Mouse (Mus musculus): ENCODE measurements around the gene Bco1.

The Bco1 gene

DNA sequence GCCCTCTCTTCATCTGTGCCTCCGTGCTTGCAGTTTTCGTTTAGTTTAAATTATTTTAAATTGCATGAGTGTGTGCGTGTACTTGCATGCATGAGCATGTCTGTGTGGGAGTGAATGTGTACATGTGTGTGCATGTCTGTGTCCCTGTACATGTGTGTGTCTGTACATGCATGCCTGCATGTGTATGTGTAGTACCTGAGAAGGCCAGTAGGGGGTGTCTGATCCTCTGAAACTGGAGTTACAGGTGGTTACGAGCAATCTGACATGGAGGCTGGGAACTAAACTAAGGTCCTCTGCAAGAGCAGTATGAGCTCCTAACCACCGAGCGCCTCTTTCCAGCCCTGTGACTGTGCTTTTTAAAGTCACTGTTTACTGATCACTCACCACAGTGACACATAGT, 52.9 kb downstream of the Bco1 start:
- no peak for DNase-seq (ENCODE audit: low spot score)

DNA sequence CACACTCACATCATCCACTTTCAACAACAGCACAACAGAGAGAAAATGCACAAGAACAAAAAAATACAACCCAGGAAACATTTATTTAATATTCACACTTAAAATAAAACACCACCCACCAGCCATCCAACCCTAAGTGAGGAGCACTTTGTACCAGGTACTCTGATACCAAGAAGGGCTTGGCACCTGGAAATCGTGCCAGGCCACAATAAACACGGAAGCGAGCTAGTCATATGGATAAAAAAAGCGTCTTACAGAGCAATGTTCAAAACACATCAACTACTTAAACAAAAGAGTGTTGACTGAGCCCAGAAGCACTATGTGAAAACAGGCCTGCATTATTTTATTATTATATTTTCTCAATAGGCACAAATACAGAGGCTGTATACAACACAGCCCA, 60.5 kb downstream of the Bco1 start:
- DNase-seq (ENCODE audit: low spot score): no peak

DNA sequence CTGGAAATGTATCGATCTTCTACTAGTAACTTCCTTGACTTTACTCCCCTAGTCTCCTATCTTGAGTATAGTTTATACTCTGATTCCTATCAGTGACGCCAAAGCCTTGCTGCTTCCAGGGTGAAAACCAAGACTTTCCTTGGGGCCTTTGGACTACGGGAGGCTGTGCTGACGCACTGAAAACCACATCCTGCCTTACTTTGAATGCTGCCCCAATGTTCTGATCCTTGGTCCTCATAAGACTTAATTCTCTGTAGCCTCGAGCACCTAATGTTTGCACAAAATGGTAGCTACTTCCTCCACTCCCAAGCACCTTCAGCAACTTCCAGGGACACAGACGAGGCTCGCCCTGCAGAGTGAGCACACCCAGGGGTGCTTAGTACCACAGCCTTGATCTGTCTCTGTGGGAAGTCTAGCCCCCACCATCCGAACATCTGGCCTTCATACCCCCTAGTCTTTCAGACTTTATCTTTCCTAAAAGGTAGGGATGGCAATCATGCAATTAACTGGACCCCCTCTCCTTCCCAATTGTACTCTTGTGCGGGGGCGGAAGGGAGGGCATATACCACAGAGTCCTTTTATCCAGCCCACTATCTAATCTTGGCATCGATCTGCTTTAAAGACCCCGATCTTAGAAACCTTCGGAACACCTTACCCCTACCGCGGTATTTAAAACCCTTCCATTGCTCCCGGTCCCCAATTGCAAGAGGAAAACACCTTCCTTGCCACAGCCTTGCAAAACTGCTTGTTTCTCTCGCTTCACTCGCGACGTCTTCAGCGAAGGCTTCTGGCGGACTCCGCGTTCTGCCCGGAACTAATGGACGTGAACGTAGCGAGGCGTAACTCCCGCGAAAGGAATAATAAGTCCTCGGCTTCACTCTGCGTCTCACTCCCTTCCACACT, 61.5 kb downstream of the Bco1 start:
- DNase-seq (ENCODE audit: low spot score): no peak

DNA sequence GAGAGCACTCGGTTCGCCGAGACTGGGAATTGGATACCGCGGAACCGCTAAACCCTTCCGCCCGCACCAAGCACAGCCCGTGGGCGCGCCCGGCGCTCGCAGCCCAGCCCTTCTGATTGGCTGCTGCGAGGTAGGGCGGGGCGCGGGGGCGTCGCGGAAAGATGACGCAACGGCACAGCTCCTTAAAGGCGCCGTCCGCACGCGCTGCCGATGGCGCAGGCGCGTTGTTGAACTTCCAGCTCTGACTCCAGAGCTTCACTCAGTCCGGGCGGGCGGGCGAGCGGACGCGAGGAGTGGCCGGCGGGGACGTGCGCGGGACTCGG, 62.1 kb downstream of the Bco1 start:
- DNase-seq (ENCODE audit: low spot score): peak; percentile 95

DNA sequence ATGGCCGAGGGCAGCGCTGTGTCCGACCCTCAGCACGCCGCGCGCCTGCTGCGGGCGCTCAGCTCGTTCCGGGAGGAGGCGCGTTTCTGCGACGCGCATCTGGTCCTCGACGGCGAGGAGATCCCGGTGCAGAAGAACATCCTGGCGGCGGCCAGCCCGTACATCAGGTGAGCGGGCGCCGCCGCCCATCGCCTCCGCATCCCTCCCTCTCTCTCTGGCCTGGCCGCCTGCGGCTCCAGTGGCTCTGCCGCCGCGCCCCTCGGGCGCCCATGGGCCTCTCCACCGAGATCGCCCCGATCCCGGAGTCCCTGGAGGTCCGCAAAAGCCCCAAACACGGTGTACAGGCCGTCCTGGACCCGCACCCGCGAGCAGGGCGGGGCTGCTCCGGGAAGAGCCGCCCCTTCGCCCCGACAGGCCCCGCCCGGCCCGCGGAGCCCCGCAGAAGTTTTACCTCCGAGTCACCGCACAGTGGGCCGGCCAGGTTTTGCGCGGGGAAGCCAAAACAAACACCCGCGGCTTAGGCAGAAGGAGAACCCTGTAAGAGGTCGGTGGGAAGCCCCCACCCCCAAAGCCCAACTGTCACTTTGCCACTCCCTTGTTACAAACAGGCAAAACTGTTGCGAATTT, 62.6 kb downstream of the Bco1 start, which contains the start of gene Gan:
TSS of gene Gan (plus strand) at position 1 of the 627 bp plus-strand sequence.
- peak; percentile 26 for DNase-seq (ENCODE audit: low spot score)

DNA sequence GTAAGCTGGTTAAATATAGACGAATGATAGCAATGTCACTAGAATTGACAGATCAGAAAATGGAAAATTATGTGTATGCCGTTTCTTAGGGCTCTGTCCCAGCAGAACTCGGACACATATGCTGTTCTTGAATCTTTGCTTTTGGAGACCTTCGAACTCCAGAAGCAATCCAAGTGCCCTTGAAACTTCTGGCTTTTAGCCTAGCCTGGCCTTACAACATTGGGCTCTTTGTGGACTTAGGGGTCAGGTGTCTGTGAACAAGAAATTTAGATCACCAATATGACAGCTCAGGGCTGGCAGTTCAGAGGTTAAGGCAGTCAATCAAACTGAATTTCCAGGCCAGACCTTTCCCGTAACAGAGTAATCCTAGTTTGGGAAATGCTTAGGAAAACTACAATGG, 63.4 kb downstream of the Bco1 start:
- DNase-seq (ENCODE audit: low spot score): peak; percentile 23

DNA sequence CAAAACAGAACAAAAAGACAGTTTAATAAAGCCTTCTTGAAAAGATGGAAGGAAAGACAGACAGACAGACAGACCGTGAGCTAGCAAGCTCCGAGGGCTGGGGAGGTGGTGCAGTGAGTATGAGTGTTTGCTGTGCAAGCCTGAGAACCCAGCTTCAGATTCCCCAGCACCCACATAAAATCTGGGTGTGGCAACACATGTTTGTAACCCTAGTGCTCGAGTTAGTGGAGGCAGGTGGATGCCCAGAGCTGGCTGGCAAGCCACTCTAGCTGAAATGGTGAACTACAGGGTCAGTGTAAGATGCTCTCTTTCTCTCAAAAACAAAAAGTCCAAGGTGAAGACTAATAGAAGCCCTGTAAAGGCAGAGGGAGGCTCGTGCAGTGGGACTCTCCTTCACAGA, 69.3 kb downstream of the Bco1 start:
- no peak for DNase-seq (ENCODE audit: low spot score)

DNA sequence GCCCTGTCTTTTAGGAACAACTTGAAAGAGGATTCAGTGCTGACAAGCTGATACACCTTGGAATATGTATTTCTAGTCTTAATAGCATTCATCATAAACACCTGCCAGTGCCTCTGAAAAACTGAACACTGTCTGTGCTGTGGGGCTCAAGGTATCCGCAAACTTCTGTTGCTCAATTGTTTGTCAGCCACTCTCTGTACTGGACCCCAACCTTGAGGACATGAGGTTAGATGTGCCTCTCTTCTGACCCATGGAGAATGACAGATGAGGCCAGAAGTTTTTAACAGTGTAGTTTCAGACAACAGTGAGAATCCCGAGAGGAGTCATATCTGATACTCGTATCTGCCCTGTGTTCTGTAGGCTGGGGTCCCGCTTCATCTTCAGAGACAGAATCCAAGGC, 69.9 kb downstream of the Bco1 start:
- no peak for DNase-seq (ENCODE audit: low spot score)

DNA sequence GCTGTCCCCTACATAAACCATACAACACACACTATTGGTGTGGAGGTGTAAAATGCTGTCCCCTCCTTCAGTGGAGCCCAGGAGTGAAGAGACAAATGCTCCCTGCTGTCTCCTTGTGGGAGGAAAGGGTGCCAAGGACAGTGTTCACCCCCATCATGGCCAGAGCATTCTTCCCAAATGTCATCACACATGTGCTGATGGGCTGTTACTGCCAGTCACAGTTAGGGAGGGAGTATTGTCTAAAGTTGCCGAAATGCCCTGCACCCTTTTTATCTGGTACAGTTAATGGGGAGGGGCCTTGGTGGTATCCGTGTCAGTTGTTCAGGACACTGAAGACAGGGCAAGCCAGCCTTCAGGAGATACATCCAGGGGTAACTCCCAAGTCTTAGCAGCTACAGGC, 70.9 kb downstream of the Bco1 start:
- DNase-seq (ENCODE audit: low spot score): no peak

DNA sequence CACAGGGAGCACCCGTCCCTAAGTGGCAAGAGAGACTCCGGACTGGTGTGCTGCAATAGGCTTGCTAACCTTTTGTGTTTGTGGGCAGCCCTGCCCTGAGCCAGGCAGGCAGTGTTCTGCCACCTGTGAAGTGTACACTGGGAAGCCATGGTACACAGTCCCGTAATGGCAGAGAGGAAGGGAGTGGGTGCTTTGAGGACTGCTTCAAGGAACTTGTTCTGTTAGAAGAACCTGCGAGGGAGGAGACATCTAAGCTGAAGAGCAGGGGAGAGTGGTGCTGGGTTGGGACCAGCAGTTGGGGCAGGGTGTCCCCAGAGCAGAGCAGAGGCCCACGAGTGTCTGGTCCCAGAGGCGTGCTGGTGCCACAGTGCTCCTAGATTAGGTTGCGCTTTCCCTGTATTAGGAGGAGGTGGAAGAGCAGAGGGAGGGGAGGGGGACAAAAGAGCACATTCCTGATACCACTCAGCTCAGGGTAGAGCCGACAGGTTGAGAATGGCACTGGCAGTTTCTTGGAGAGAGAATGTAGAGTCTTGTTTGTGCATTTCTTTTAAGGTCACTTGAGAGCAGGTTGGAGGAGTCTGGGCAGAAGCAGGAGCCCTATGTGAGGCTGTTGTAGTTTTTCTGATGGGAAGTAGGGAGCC, 71.7 kb downstream of the Bco1 start:
- no peak for DNase-seq (ENCODE audit: low spot score)

DNA sequence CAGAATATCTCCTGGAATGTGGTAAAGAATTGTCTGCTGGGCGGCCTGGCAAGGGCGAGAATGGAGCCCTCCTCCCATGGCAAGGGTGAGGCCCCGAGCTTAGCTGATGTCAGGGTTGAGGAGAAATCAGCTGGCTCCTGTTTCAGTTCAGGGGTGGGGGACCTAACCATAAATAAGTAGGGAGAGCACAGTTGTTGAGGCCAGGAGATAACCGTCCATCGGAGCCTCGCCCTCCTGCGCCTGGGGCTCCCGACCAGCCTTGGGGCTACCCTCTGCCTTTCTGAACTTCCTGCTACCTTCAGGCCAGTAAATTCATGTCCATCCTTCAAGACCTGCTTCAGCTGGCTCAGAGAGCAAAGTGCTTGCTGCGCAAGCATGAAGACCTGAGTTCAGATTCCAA, 72.7 kb downstream of the Bco1 start:
- no peak for DNase-seq (ENCODE audit: low spot score)

DNA sequence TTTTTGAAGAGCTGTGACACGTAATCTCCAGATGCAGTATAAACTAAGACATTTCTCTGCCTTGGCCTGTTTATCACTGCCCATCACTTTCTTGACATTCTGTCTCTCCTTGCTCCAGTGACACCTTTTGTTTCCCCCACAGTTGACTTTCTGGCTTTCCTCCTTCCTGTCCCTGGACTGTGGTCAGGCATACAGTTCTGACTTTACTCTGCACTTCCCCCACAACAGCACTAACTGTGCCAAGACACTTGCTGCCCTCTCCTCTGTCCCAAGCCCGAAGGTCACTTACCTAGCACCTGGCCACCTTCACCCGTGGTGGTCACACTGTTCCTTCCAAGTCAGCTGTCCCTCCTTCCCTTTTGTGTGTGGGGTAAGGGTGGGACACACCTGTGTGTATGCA, 76.2 kb downstream of the Bco1 start:
- no peak for DNase-seq (ENCODE audit: low spot score)

DNA sequence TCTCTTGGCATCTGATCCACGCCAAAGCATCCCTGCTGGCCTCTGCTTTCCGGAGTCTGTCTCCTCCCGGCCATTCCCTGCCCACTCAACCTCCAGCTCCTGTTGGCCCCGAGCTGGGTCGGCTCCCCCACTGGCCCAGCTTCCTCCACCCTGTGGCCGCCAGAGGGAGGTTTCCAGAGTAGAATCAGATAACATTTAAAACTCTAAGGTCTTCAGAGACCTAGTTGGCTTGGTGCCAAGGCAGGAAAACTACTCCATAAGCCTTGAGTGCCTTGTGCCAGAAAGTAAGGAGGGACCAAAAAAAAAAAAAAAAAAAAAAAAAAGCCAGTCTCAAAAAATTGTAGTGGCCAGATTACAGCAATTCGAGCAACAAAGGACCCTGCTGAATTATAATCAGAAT, 77.2 kb downstream of the Bco1 start:
- no peak for DNase-seq (ENCODE audit: low spot score)

DNA sequence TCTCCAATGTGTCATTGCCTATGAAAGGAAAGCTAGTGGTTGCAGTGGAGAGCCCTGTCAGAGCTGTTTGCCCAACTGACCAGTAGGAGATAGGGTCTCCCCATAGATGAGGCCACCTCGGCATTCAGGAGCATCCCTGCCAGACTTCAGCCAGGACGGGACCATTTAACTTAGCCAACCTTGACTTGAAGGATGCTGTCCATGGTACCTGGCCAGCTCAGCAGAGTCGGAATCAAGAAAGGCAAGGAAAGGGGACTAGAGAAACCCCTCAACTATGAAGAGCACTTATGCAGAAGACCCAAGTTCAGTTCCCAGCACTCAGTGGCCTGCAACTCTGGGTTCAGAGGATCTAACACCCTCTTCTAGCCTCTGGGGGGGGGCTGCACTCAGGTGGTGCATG, 78.0 kb downstream of the Bco1 start:
- no peak for DNase-seq (ENCODE audit: low spot score)

DNA sequence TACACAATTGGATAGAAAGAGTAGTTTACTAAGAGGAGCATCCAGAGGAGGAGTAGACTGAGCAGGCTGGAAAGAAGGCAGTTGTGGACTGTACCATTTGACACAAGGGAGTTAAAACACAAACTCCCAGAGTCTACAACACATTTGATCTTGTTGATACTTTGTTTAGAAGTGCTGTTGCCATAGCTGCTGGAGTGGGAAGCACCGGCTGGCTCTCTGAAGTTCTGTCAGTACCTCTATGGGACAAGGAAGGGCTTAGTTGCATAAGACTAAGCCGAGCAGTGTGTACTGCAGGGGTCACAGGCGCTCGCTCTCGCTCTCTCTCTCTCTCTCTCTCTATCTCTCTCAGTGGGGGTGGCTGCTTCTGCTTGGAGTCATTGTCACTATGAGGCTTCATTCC, 78.9 kb downstream of the Bco1 start:
- no peak for DNase-seq (ENCODE audit: low spot score)

DNA sequence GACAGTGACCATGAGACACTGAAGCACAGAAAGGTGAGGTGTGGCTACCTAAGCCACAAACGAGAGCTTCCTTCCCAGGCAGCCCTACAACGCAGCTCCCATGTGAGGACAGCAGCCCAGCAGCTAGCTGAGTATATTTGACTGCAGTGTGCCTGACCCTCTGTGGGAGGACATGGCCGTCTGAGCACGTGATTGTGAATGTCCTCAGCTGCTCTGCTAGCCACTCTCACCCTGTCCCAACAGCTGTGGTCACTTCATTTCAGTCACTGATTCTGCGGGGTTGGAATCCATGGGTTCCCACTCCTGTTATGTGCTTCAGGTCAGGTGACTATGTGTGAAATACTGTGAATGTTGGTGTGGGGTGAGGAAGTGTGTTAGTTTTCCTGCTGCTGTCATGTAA, 80.7 kb downstream of the Bco1 start:
- DNase-seq (ENCODE audit: low spot score): no peak

DNA sequence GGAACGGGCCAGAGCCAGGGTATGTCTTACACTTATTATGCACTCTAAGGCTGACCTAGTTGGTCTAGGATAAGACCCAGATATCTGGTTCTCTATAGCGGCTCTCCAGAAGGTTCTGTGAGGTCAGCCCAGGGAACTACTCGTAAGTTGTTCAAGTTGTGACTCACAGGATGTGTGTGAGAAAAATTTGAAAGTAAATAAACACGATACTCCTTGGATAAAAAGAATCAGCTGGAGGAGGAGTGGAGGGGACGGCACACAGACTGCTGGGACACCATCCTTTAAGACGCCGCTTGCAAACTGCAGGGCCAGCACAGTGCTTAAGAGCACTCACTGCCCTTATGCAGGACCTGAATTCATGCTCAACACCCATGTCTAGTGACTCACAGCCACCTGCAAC, 81.6 kb downstream of the Bco1 start:
- no peak for DNase-seq (ENCODE audit: low spot score)

DNA sequence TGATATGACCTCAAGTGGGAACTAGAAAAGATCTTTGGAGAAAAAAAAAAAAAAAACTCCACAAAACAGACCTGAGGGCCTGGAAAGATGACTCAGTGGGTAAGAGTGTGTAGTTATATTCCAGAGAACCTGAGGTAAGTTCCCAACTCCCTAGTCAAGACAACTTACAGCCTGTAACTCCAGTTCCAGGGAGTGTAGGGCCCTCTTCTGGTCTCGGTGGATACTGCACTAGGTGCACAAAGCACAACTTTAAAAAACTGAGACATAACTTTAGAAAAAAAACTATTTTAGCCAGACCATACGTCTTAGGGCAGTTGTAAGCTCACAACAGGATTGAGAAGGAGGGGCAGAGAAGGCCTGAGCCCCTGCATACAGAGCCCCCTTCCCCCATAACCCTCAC, 82.4 kb downstream of the Bco1 start:
- DNase-seq (ENCODE audit: low spot score): no peak

DNA sequence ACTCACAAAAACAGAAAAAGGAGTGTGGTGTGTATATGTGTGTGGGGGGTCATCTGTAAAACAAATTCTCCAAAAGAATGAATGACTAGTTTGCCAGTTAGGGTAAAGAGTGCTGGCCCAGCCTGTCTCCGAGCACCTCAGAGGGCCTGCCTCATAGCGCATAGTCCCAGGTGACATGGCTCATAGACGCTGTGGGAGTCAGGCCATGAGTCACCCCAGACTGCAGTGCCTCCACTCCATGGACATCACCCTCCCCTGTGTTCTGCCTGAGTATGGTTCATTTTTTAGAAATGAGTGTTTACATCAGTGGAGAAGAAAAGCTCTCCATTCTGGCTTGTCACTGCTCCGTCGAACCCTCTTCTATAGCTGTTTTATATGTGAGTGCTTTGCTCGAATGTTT, 83.0 kb downstream of the Bco1 start:
- no peak for DNase-seq (ENCODE audit: low spot score)

DNA sequence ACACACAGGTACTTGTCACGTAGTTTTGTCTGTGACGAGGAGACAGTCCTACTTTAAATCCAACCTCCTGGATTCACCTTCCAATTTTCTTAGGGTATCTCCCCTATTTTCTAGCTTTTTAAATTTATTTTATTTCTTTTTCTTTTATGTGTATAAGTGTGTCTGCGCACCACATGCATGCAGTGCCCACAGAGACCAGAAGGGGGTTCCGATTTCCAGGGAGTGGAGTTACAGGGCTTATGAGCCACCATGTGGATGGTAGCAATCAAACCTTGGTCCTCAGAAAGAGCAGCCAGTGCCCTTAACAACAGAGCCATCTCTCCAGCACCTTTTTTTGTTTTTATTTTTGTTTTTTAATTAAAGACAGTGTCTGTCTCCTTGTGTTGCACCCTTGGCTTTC, 87.1 kb downstream of the Bco1 start:
- no peak for DNase-seq (ENCODE audit: low spot score)

Measured in embryo, embryonic 10.5 days (tissue).